Mouse (Mus musculus) thymus, adult 2 months (tissue): ENCODE results near the gene Cdk9. TPM values are rescaled to one million over a fixed set of nuclear protein-coding genes. Genes with fewer than 3 reads are reported as not detected.

ENCODE experiments used
- DNase-seq: peaks from one replicate; pipeline ENCODE4 v3.0.0; 2021
- H3K27ac ChIP-seq: fragments of 200-500 bp; 2 replicates; pipeline ENCODE4 v1.5.1; 2012; ENCODE audit warnings: low read length, control low read depth; ENCODE audit not compliant: control insufficient read depth, insufficient read depth
- H3K27me3 ChIP-seq: fragments of 200-500 bp; 2 replicates; pipeline ENCODE4 v1.6.1; 2012; ENCODE audit warnings: mild to moderate bottlenecking, low read length, moderate library complexity, mixed read lengths; ENCODE audit not compliant: control insufficient read depth, insufficient read depth
- H3K36me3 ChIP-seq: fragments of 200-500 bp; 2 replicates; pipeline ENCODE4 v1.6.1; 2012; ENCODE audit warnings: mild to moderate bottlenecking, low read length, moderate library complexity; ENCODE audit not compliant: control insufficient read depth, insufficient read depth
- H3K4me1 ChIP-seq: fragments of 200-500 bp; replicated peaks from 2 replicates; pipeline ENCODE4 v1.6.1; 2012; ENCODE audit warnings: low read length; ENCODE audit not compliant: control insufficient read depth, insufficient read depth
- H3K4me3 ChIP-seq: fragments of 200-500 bp; 2 replicates; pipeline ENCODE4 v1.5.1; 2012; ENCODE audit warnings: mild to moderate bottlenecking, low read length, control low read depth, moderate library complexity; ENCODE audit not compliant: control insufficient read depth, insufficient read depth
- CTCF ChIP-seq: fragments of 200-500 bp; IDR thresholded peaks from 2 replicates; pipeline ENCODE4 v1.5.1; 2012; ENCODE audit warnings: mild to moderate bottlenecking, control low read depth, low read length, moderate library complexity, borderline replicate concordance; ENCODE audit not compliant: control insufficient read depth, poor library complexity, insufficient read depth; ENCODE audit errors: extremely low read depth
- POLR2A ChIP-seq: fragments of 200-500 bp; IDR thresholded peaks from 2 replicates; pipeline ENCODE4 v1.6.1; 2012; ENCODE audit warnings: mild to moderate bottlenecking, low read length, control low read depth, moderate library complexity; ENCODE audit not compliant: control insufficient read depth, poor library complexity, insufficient read depth; ENCODE audit errors: extremely low read depth
- WGBS: fragments of 180-500 bp; shearing (Covaris S2); methylation state at CpG from one replicate; pipeline ENCODE4 v1.1.7; 2018; 5-methylcytosine and 5-hydroxymethylcytosine counted together
- polyA plus RNA-seq: library from polyadenylated mRNA; depleted of rRNA; stranded (reverse); fragments of >200 nt; gene quantifications from 2 replicates; pipeline ENCODE4 v1.2.3, GENCODE M21; 2012

The Cdk9 gene
- polyA plus RNA-seq, 1 experiment = 239 TPM

DNA sequence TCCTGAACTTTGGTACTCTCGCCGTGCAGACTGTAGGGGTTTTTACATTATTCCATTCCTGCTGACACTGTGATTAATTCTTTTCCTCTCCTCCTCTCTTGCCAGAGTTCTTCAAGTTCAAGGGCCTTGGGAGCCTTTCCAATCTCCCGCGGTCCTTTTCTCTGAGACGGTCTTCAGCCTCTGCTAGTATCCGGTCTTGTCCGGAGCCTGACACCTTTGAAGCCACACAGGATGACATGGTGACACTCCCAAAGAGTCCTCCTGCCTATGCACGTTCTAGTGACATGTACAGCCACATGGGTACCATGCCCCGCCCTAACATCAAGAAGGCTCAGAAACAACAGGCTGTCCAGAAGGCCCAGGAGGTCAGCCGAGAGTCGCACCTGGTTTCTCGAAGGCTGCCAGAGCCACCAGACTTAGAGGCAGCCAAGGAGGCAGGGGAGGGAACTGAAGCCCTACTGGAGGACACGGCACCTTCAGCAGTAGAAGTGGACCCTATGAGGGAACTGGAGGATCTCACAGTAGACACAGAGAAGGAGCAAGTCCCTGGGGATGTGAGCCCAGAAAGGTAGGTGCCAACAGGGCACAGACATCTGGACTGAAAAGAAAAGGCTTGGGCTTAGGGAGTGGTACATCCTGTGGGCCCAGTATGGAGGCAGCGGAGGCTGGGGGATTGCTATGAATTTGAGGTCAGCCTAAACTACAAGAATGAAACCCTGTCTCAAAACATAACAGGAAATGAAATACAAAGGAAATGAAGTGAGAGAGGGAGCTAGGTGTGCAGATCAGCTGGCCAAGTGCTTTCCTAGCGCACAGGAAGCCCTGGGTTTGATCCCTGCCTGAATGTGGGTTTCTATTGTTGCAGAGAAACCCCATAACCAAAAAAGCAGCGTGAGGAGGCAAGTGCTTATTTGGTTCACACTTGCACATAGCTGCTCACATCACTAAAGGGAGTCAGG, 12.2 kb upstream of the Cdk9 start:
- Histone ChIP-seq H3K36me3 (peaks cover 6% of the 10 kb centered on the region), H3K4me3 (no peak overlapping the region), H3K4me1 (peaks cover 59% of the 10 kb centered on the region), H3K27me3 (no peaks in the 10 kb centered on the region), H3K27ac (peak overlapping the region; percentile 97)
- peak; percentile 54 for DNase-seq
- no peak for TF ChIP-seq CTCF
- TF ChIP-seq POLR2A = no peak
- WGBS = 70% methylated on average over 16 of the region's 16 CpGs

DNA sequence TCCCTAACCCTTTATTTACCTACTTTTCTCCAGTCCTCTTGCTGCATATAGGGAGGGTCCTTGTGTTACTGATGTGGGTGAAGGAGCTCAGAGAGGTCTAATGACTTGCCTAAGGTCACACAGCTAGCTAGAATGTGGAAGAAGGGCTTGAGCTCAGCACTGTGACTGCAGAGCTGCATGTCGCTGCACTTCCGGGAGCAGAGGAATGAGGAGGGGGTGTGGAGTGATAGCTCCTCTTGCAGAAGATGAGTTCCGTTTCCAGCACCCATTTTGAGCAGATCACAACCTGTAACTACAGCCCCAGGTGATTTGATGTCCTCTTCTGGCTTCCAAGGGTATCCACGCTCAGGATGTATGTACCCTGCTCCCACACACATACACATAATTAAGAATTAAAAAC, 11.3 kb upstream of the Cdk9 start:
- WGBS = 94% methylated on average over 4 of the region's 4 CpGs
- TF ChIP-seq CTCF (no peak), POLR2A (no peak)
- no peaks in the 10 kb centered on the region for H3K27me3 ChIP-seq
- H3K4me1 ChIP-seq = peaks cover 69% of the 10 kb centered on the region
- H3K4me3 ChIP-seq = no peak overlapping the region
- peak overlapping the region; percentile 13; the same call in 1 of the 2 replicates for H3K27ac ChIP-seq
- peaks cover 6% of the 10 kb centered on the region for H3K36me3 ChIP-seq
- no peak for DNase-seq

DNA sequence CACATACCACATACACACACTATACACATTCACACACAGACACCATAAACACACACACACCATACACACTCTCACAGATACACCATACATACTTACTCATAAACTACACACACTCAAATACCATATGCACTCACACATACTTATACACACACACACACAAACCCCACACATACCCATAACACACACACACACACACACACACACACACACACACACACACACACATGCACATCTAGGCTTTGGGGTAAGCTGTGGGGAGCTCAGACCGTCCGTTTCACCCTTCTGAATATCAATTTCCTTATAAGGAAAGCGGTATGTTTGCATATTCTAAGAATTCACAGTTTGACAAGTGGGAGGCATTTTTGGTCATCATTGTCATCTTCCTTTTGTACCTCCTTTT, 9.7 kb upstream of the Cdk9 start:
- 24% methylated on average over 3 of the region's 3 CpGs for WGBS
- no peak overlapping the region; the same call in 1 of the 2 replicates for H3K27ac ChIP-seq
- DNase-seq = no peak
- H3K4me1 ChIP-seq = peaks cover 64% of the 10 kb centered on the region
- peaks cover 6% of the 10 kb centered on the region for H3K36me3 ChIP-seq
- H3K27me3 ChIP-seq = no peaks in the 10 kb centered on the region
- H3K4me3 ChIP-seq = peak overlapping the region; percentile 46
- TF ChIP-seq POLR2A (no peak), CTCF (no peak)

DNA sequence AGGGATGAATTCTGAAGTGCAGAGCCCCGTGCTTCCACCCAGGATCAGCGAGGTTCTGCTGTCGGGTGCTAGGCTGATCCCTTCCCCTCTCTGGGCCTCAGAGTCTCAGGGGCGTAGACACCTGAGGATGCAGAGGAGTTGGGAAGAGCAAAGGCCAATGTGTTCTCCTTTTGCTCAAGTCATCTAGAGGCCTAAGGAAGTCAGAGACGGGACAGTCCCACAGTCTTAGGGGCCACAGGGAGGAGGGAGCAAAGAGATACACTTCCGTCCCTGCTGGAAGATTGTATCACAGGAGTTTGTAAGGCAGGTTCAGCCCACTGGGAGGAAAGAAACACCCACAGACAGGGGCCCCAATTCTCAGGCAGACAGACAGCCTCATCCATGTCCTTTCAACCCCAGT, 9.2 kb upstream of the Cdk9 start:
- DNase-seq = peak; percentile 43
- H3K4me1 ChIP-seq = peaks cover 61% of the 10 kb centered on the region
- peaks cover 6% of the 10 kb centered on the region for H3K36me3 ChIP-seq
- WGBS = 14% methylated on average over 6 of the region's 6 CpGs
- H3K27ac ChIP-seq = peak overlapping the region; percentile 79
- H3K27me3 ChIP-seq = no peaks in the 10 kb centered on the region
- peak overlapping the region; percentile 46 for H3K4me3 ChIP-seq
- no peak for TF ChIP-seq CTCF
- no peak for TF ChIP-seq POLR2A

DNA sequence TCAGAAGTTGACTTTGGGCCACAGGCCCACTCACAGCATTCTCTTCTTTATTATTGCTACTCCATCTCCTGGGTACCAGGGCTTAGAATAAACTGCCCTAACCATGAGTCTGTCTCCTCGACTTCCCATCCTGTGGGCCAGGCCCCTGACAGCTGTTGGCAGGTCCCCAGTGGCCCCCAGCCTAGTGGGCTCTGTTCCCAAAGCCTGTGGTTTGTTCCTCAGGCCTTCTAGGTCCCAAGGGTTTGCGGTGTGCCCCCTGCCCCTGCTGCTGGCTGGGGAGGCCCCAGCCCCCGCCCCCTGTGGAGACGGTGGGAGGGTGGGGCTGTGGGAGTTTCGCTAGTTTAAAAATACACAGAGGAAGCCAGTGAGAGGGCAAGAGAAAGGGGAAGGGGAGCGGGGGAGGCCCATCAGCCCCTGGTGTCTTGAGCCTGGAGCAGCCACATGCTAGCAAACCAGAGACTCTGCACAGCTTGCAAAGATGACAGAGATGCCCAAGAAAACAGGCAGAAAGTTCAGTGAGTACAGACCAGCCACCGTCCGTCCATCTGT, 7.9 kb upstream of the Cdk9 start, which contains the start of gene Sh2d3c:
Gene Sh2d3c, plus strand, starts transcription at position 375 of the 549 bp plus-strand sequence.
- H3K4me3 ChIP-seq = peak within 1 kb of the TSS; percentile 61
- H3K4me1 ChIP-seq = peaks cover 52% of the 10 kb centered on the region
- H3K27ac ChIP-seq = peak within 1 kb of the TSS; percentile 79
- H3K27me3 ChIP-seq = no peaks in the 10 kb centered on the region
- 7% methylated on average over 8 of the region's 8 CpGs for WGBS
- peak; percentile 69 for DNase-seq
- TF ChIP-seq CTCF (no peak), POLR2A (no peak)
- no peaks in the 10 kb centered on the region for H3K36me3 ChIP-seq

DNA sequence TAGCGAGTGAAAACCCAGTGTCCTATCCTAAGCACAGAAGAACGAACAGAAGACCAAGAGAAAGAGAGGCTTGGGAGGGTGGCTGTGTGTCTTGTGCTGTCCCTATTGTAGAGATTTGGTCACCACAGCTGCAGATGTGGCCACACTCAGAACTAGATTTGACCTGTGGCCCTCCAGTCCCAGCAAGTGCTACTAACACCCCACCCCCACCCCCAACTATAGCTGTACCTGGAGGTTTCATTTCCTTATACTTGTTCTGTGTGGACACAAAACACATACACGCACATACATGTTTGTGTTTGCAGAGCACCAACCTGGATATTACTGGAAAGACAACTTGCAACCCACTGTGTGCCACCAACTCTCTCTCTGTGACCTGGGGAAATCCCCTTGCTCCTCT, 7.2 kb upstream of the Cdk9 start:
- DNase-seq = no peak
- TF ChIP-seq POLR2A = no peak
- no peak for TF ChIP-seq CTCF
- no peaks in the 10 kb centered on the region for H3K27me3 ChIP-seq
- H3K27ac ChIP-seq = peak overlapping the region; percentile 4; the same call in 1 of the 2 replicates
- no peaks in the 10 kb centered on the region for H3K36me3 ChIP-seq
- WGBS = 94% methylated on average over 3 of the region's 3 CpGs
- H3K4me3 ChIP-seq = no peak overlapping the region
- H3K4me1 ChIP-seq = peaks cover 49% of the 10 kb centered on the region

GRCm38 (mm10) chr2:32718761-32719160, 5.9 kb upstream of the Cdk9 start:
- no peaks in the 10 kb centered on the region for H3K27me3 ChIP-seq
- H3K4me1 ChIP-seq = peaks cover 58% of the 10 kb centered on the region
- no peak for DNase-seq
- 39% methylated on average over 9 of the region's 9 CpGs for WGBS
- no peak overlapping the region for H3K4me3 ChIP-seq
- no peak for TF ChIP-seq CTCF
- TF ChIP-seq POLR2A = no peak
- no peaks in the 10 kb centered on the region for H3K36me3 ChIP-seq
- H3K27ac ChIP-seq = no peak overlapping the region
